Mouse (Mus musculus): Measurements from ENCODE around the gene Myom1. TPM values are rescaled to one million over a fixed set of nuclear protein-coding genes. Genes with fewer than 3 reads are reported as not detected.

Gene Myom1
- polyA plus RNA-seq, 1 experiment = not detected

GRCm38 (mm10) chr17:70977799-70978198, 24.6 kb upstream of the Myom1 start:
- no peaks in the 10 kb centered on the region for H3K27me3 ChIP-seq (ENCODE audit: control insufficient read depth)
- H3K4me3 ChIP-seq (replicated peaks) = no peak overlapping the region
- TF ChIP-seq TAL1 (IDR thresholded peaks at IDR 0.05; ENCODE audit: low read length) = no peak
- no peak for TF ChIP-seq GATA1 (IDR thresholded peaks at IDR 0.05; ENCODE audit: low read length)
- H3K9me3 ChIP-seq (ENCODE audit: control insufficient read depth, low read length) = no peaks in the 10 kb centered on the region
- no peaks in the 10 kb centered on the region; the same call in 1 of the 2 replicates for H3K4me1 ChIP-seq (ENCODE audit: control insufficient read depth)
- H3K36me3 ChIP-seq (ENCODE audit: control insufficient read depth) = peaks cover 39% of the 10 kb centered on the region

DNA sequence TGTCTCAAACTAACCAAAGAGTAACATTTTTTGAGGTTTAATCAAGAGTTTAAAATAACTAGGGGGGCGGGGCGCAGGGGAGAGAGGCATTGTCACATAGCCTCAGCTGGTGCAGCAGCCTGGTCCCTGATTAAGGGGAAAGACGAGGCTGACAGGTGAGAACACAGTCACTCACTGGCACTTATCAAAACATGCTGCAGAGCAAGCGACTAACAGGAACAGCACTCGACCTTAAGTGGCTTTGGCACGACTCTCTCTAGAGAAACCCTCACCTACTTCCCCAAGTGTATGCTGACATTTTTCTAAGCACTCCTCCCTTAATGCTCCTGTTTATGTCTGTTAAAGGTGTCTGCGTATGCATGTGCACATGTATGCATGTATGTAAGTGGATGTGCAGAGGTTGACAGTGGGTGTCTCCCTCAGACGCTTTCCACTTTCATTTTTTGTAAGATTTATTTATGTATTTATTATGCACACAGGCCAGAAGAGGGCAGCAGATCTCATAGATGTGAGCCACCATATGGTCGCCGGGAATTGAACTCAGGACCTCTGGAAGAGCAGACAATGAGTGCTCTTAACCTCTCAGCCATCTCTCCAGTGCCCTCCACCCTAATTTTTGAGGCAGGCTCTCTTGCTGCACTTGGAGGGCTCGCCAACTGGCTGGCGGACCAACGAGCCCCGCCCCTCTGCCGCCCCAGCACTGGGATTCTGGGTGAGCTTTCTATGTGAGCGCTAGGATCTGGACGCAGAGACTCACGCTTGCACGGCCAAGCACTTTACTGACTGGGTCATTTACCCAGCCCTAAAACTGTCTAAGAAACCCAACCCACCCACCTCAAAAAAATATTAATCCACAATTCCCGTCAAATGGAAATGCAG, 22.8 kb upstream of the Myom1 start:
- no peaks in the 10 kb centered on the region; the same call in 1 of the 2 replicates for H3K4me1 ChIP-seq (ENCODE audit: control insufficient read depth)
- no peaks in the 10 kb centered on the region for H3K9me3 ChIP-seq (ENCODE audit: control insufficient read depth, low read length)
- TF ChIP-seq TAL1 (IDR thresholded peaks at IDR 0.05; ENCODE audit: low read length) (no peak), GATA1 (IDR thresholded peaks at IDR 0.05; ENCODE audit: low read length) (no peak)
- peaks cover 28% of the 10 kb centered on the region for H3K36me3 ChIP-seq (ENCODE audit: control insufficient read depth)
- H3K4me3 ChIP-seq (replicated peaks) = no peak overlapping the region
- no peaks in the 10 kb centered on the region for H3K27me3 ChIP-seq (ENCODE audit: control insufficient read depth)

- Histone ChIP-seq H3K4me1 (ENCODE audit: control insufficient read depth) (peaks cover 18% of the 10 kb centered on the region), H3K27me3 (ENCODE audit: control insufficient read depth) (no peaks in the 10 kb centered on the region), H3K4me3 (replicated peaks) (no peak overlapping the region), H3K9me3 (ENCODE audit: control insufficient read depth, low read length) (no peaks in the 10 kb centered on the region), H3K36me3 (ENCODE audit: control insufficient read depth) (peaks cover 21% of the 10 kb centered on the region)
- TF ChIP-seq GATA1 (IDR thresholded peaks at IDR 0.05; ENCODE audit: low read length) (no peak), TAL1 (IDR thresholded peaks at IDR 0.05; ENCODE audit: low read length) (no peak)
Observed at GRCm38 (mm10) chr17:70985501-70986354, 16.7 kb upstream of the Myom1 start.

GRCm38 (mm10) chr17:70986355-70986740, 16.1 kb upstream of the Myom1 start:
- Histone ChIP-seq H3K4me3 (replicated peaks) (no peak overlapping the region), H3K4me1 (ENCODE audit: control insufficient read depth) (peaks cover 23% of the 10 kb centered on the region), H3K27me3 (ENCODE audit: control insufficient read depth) (no peaks in the 10 kb centered on the region), H3K36me3 (ENCODE audit: control insufficient read depth) (peaks cover 18% of the 10 kb centered on the region), H3K9me3 (ENCODE audit: control insufficient read depth, low read length) (no peaks in the 10 kb centered on the region)
- TF ChIP-seq TAL1 (IDR thresholded peaks at IDR 0.05; ENCODE audit: low read length) (no peak), GATA1 (IDR thresholded peaks at IDR 0.05; ENCODE audit: low read length) (no peak)

DNA sequence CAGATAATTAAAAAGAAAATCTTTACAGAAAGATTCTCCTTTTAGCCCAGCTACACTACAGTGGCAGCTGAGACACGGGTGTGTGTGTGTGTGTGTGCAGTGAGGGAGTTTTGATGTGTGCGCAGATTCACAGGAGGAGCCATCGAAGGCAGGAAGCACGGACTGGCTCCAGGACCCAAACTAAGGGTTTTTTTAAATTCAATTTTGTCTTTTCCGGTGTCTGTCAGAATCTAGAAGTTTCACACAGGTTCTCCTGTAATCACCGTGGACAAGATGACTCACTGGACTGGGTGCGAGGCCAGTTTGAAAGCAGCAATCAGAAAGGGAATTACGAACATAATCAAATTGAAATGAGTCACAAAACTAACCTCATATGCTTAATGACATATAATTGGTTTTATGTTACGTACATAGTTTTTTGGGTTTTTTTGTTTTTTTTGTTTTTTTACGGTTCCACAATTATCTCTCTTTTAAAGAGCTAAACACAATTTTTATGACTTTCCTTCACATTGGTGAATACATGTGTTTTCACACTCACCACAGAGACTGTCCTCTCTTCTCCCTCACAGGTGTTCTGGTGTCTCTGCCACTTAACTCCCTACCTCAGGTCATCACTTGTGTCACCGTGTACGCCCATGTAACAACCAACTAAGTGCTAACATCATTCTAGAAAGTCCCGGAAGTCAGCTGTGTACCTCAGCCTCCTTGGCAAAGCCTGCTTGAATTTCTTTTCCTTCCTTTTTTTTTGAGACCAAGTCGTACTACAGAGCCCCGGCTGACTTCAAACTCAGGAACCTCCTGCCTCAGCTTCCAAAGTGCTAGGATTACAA, 15.4 kb upstream of the Myom1 start:
- no peaks in the 10 kb centered on the region for H3K9me3 ChIP-seq (ENCODE audit: control insufficient read depth, low read length)
- peaks cover 16% of the 10 kb centered on the region for H3K36me3 ChIP-seq (ENCODE audit: control insufficient read depth)
- peaks cover 30% of the 10 kb centered on the region for H3K4me1 ChIP-seq (ENCODE audit: control insufficient read depth)
- no peak for TF ChIP-seq TAL1 (IDR thresholded peaks at IDR 0.05; ENCODE audit: low read length)
- no peak for TF ChIP-seq GATA1 (IDR thresholded peaks at IDR 0.05; ENCODE audit: low read length)
- no peaks in the 10 kb centered on the region for H3K27me3 ChIP-seq (ENCODE audit: control insufficient read depth)
- H3K4me3 ChIP-seq (replicated peaks) = no peak overlapping the region

DNA sequence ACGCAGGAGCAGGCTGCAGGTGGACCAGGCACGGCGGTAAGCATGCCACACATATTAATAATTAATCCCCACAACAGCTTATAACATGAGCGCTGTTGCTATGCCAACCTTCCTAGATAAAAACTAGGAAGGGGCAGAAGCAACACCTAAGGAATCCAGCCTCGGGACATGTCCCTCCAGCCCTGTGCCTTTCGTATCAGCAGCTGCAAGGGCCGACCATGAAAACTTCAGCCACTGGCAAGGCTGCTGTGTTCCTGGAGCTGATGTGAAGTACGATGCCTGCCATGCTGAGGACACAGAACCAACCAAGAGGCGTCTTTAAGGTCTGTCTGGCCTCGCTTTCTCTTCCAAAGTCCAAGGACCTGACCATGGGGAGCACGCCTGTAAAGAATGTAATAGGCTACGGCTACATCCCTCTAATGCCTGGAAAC, 14.1 kb upstream of the Myom1 start:
- TF ChIP-seq GATA1 (IDR thresholded peaks at IDR 0.05; ENCODE audit: low read length) = no peak
- TF ChIP-seq TAL1 (IDR thresholded peaks at IDR 0.05; ENCODE audit: low read length) = no peak
- Histone ChIP-seq H3K4me3 (replicated peaks) (no peak overlapping the region), H3K36me3 (ENCODE audit: control insufficient read depth) (peaks cover 22% of the 10 kb centered on the region), H3K9me3 (ENCODE audit: control insufficient read depth, low read length) (no peaks in the 10 kb centered on the region), H3K4me1 (ENCODE audit: control insufficient read depth) (peaks cover 33% of the 10 kb centered on the region), H3K27me3 (ENCODE audit: control insufficient read depth) (no peaks in the 10 kb centered on the region)

- peaks cover 33% of the 10 kb centered on the region for H3K36me3 ChIP-seq (ENCODE audit: control insufficient read depth)
- H3K9me3 ChIP-seq (ENCODE audit: control insufficient read depth, low read length) = no peaks in the 10 kb centered on the region
- peaks cover 33% of the 10 kb centered on the region for H3K4me1 ChIP-seq (ENCODE audit: control insufficient read depth)
- H3K4me3 ChIP-seq (replicated peaks) = peak overlapping the region; percentile 70
- no peaks in the 10 kb centered on the region for H3K27me3 ChIP-seq (ENCODE audit: control insufficient read depth)
- TF ChIP-seq GATA1 (IDR thresholded peaks at IDR 0.05; ENCODE audit: low read length) = no peak
- TF ChIP-seq TAL1 (IDR thresholded peaks at IDR 0.05; ENCODE audit: low read length) = no peak
Observed at GRCm38 (mm10) chr17:70989430-70989829, 13.0 kb upstream of the Myom1 start.

DNA sequence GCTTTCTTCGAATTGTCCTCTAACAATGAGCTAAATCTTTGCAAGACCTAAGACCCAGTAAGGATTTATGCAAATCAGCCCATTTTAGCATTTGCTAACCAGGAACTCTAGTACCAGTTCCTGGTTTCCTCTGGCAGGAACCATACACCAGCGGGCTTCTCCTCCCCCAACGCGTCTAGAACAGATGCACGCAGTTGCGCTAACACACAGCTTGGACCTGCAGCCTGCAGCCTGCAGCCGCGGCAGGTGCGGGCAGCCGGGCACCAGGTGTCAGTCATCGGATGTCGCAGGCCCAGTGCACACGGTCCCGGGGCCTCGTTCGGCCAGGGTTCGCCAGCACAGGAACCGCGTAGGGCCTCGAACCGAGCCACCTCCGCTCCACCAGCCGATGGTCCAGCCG, 12.4 kb upstream of the Myom1 start:
- Histone ChIP-seq H3K9me3 (ENCODE audit: control insufficient read depth, low read length) (no peaks in the 10 kb centered on the region), H3K4me1 (ENCODE audit: control insufficient read depth) (peaks cover 36% of the 10 kb centered on the region), H3K4me3 (replicated peaks) (peak overlapping the region; percentile 70), H3K27me3 (ENCODE audit: control insufficient read depth) (no peaks in the 10 kb centered on the region), H3K36me3 (ENCODE audit: control insufficient read depth) (peaks cover 39% of the 10 kb centered on the region)
- TF ChIP-seq TAL1 (IDR thresholded peaks at IDR 0.05; ENCODE audit: low read length) (no peak), GATA1 (IDR thresholded peaks at IDR 0.05; ENCODE audit: low read length) (no peak)

Measured in erythroblast, embryonic 14.5 days (primary cell).